Mouse (Mus musculus): ENCODE measurements around the gene Prep. TPM values are rescaled to one million over a fixed set of nuclear protein-coding genes. Genes with fewer than 3 reads are reported as not detected.

Gene Prep
- polyA plus RNA-seq, 1 experiment, result 5.2 TPM

GRCm38 (mm10) chr10:45100473-45100872, 33.5 kb downstream of the Prep start:
- Histone ChIP-seq H3K27me3 (ENCODE audit: control insufficient read depth, insufficient read depth, low read length) (no peaks in the 10 kb centered on the region), H3K27ac (ENCODE audit: insufficient read depth, low read length) (peak overlapping the region; percentile 30; the same call in 1 of the 2 replicates), H3K4me3 (ENCODE audit: extremely low read depth, insufficient read depth, insufficient read length) (no peak overlapping the region), H3K36me3 (ENCODE audit: control insufficient read depth, insufficient read depth, low read length) (peaks cover 15% of the 10 kb centered on the region), H3K4me1 (ENCODE audit: control insufficient read depth, insufficient read depth, insufficient read length) (peaks cover 13% of the 10 kb centered on the region)
- WGBS, result 41% methylated on average over 11 of the region's 11 CpGs
- DNase-seq (ENCODE audit: low read depth in 1 of 2, low spot score in 2 of 2), result no peak
- no peak for TF ChIP-seq POLR2A (IDR thresholded peaks at IDR 0.05; ENCODE audit: low read depth, low read length)
- TF ChIP-seq CTCF (IDR thresholded peaks at IDR 0.05; ENCODE audit: extremely low read depth, insufficient read depth, insufficient read length, insufficient replicate concordance), result no peak

- WGBS, result 25% methylated on average over 11 of the region's 11 CpGs
- no peak for TF ChIP-seq POLR2A (IDR thresholded peaks at IDR 0.05; ENCODE audit: low read depth, low read length)
- TF ChIP-seq CTCF (IDR thresholded peaks at IDR 0.05; ENCODE audit: extremely low read depth, insufficient read depth, insufficient read length, insufficient replicate concordance), result no peak
Observed at GRCm38 (mm10) chr10:45103184-45103583, 36.2 kb downstream of the Prep start.

GRCm38 (mm10) chr10:45104098-45104497, 37.1 kb downstream of the Prep start:
- DNase-seq (ENCODE audit: low read depth in 1 of 2, low spot score in 2 of 2), result peak in 1 of 2 experiments; percentile 17
- Histone ChIP-seq H3K4me1 (ENCODE audit: control insufficient read depth, insufficient read depth, insufficient read length) (peaks cover 23% of the 10 kb centered on the region), H3K4me3 (ENCODE audit: extremely low read depth, insufficient read depth, insufficient read length) (no peak overlapping the region)

More at GRCm38 (mm10) chr10:45103184-45103583, 36.2 kb downstream of the Prep start:
- Histone ChIP-seq H3K36me3 (ENCODE audit: control insufficient read depth, insufficient read depth, low read length) (peaks cover 4% of the 10 kb centered on the region; the same call in 1 of the 2 replicates), H3K27ac (ENCODE audit: insufficient read depth, low read length) (peak overlapping the region; percentile 82), H3K4me3 (ENCODE audit: extremely low read depth, insufficient read depth, insufficient read length) (no peak overlapping the region), H3K4me1 (ENCODE audit: control insufficient read depth, insufficient read depth, insufficient read length) (peaks cover 23% of the 10 kb centered on the region), H3K27me3 (ENCODE audit: control insufficient read depth, insufficient read depth, low read length) (no peaks in the 10 kb centered on the region)
- DNase-seq (ENCODE audit: low read depth in 1 of 2, low spot score in 2 of 2), result peak in 1 of 2 experiments; percentile 23

GRCm38 (mm10) chr10:45104535-45105079, 37.6 kb downstream of the Prep start:
- H3K4me3 ChIP-seq (ENCODE audit: extremely low read depth, insufficient read depth, insufficient read length), result no peak overlapping the region
- DNase-seq (ENCODE audit: low read depth in 1 of 2, low spot score in 2 of 2), result peak in 1 of 2 experiments; percentile 38
- peaks cover 23% of the 10 kb centered on the region for H3K4me1 ChIP-seq (ENCODE audit: control insufficient read depth, insufficient read depth, insufficient read length)
- no peak overlapping the region for H3K27ac ChIP-seq (ENCODE audit: insufficient read depth, low read length)
- TF ChIP-seq CTCF (IDR thresholded peaks at IDR 0.05; ENCODE audit: extremely low read depth, insufficient read depth, insufficient read length, insufficient replicate concordance) (no peak), POLR2A (IDR thresholded peaks at IDR 0.05; ENCODE audit: low read depth, low read length) (no peak)
- no peaks in the 10 kb centered on the region for H3K27me3 ChIP-seq (ENCODE audit: control insufficient read depth, insufficient read depth, low read length)
- WGBS, result 35% methylated on average over 4 of the region's 4 CpGs
- peaks cover 2% of the 10 kb centered on the region; the same call in 1 of the 2 replicates for H3K36me3 ChIP-seq (ENCODE audit: control insufficient read depth, insufficient read depth, low read length)

More at GRCm38 (mm10) chr10:45104098-45104497, 37.1 kb downstream of the Prep start:
- H3K27me3 ChIP-seq (ENCODE audit: control insufficient read depth, insufficient read depth, low read length), result no peaks in the 10 kb centered on the region
- 40% methylated on average over 7 of the region's 7 CpGs for WGBS
- H3K27ac ChIP-seq (ENCODE audit: insufficient read depth, low read length), result peak overlapping the region; percentile 80
- peaks cover 3% of the 10 kb centered on the region; the same call in 1 of the 2 replicates for H3K36me3 ChIP-seq (ENCODE audit: control insufficient read depth, insufficient read depth, low read length)
- no peak for TF ChIP-seq CTCF (IDR thresholded peaks at IDR 0.05; ENCODE audit: extremely low read depth, insufficient read depth, insufficient read length, insufficient replicate concordance)
- no peak for TF ChIP-seq POLR2A (IDR thresholded peaks at IDR 0.05; ENCODE audit: low read depth, low read length)

- peaks cover 2% of the 10 kb centered on the region; the same call in 1 of the 2 replicates for H3K36me3 ChIP-seq (ENCODE audit: control insufficient read depth, insufficient read depth, low read length)
- H3K4me3 ChIP-seq (ENCODE audit: extremely low read depth, insufficient read depth, insufficient read length), result no peak overlapping the region
- H3K4me1 ChIP-seq (ENCODE audit: control insufficient read depth, insufficient read depth, insufficient read length), result peaks cover 11% of the 10 kb centered on the region
- TF ChIP-seq CTCF (IDR thresholded peaks at IDR 0.05; ENCODE audit: extremely low read depth, insufficient read depth, insufficient read length, insufficient replicate concordance) (no peak), POLR2A (IDR thresholded peaks at IDR 0.05; ENCODE audit: low read depth, low read length) (no peak)
- DNase-seq (ENCODE audit: low read depth in 1 of 2, low spot score in 2 of 2), result no peak
- peak overlapping the region; percentile 46 for H3K27ac ChIP-seq (ENCODE audit: insufficient read depth, low read length)
- WGBS, result 46% methylated on average over 4 of the region's 4 CpGs
- H3K27me3 ChIP-seq (ENCODE audit: control insufficient read depth, insufficient read depth, low read length), result no peaks in the 10 kb centered on the region
Observed at GRCm38 (mm10) chr10:45106541-45106940, 39.5 kb downstream of the Prep start.

GRCm38 (mm10) chr10:45107313-45107712, 40.3 kb downstream of the Prep start:
- no peak overlapping the region for H3K4me3 ChIP-seq (ENCODE audit: extremely low read depth, insufficient read depth, insufficient read length)
- TF ChIP-seq CTCF (IDR thresholded peaks at IDR 0.05; ENCODE audit: extremely low read depth, insufficient read depth, insufficient read length, insufficient replicate concordance) (no peak), POLR2A (IDR thresholded peaks at IDR 0.05; ENCODE audit: low read depth, low read length) (no peak)
- no peaks in the 10 kb centered on the region for H3K27me3 ChIP-seq (ENCODE audit: control insufficient read depth, insufficient read depth, low read length)
- peaks cover 2% of the 10 kb centered on the region for H3K36me3 ChIP-seq (ENCODE audit: control insufficient read depth, insufficient read depth, low read length)
- peak overlapping the region; percentile 46; the same call in 1 of the 2 replicates for H3K27ac ChIP-seq (ENCODE audit: insufficient read depth, low read length)
- WGBS, result 22% methylated on average over 2 of the region's 2 CpGs
- peaks cover 10% of the 10 kb centered on the region for H3K4me1 ChIP-seq (ENCODE audit: control insufficient read depth, insufficient read depth, insufficient read length)
- DNase-seq (ENCODE audit: low read depth in 1 of 2, low spot score in 2 of 2), result no peak

GRCm38 (mm10) chr10:45109041-45109440, 42.0 kb downstream of the Prep start:
- Histone ChIP-seq H3K36me3 (ENCODE audit: control insufficient read depth, insufficient read depth, low read length) (peaks cover 3% of the 10 kb centered on the region), H3K4me3 (ENCODE audit: extremely low read depth, insufficient read depth, insufficient read length) (no peak overlapping the region), H3K27me3 (ENCODE audit: control insufficient read depth, insufficient read depth, low read length) (no peaks in the 10 kb centered on the region), H3K4me1 (ENCODE audit: control insufficient read depth, insufficient read depth, insufficient read length) (peaks cover 10% of the 10 kb centered on the region), H3K27ac (ENCODE audit: insufficient read depth, low read length) (no peak overlapping the region)
- WGBS, result 93% methylated on average over 8 of the region's 8 CpGs
- DNase-seq (ENCODE audit: low read depth in 1 of 2, low spot score in 2 of 2), result no peak
- TF ChIP-seq CTCF (IDR thresholded peaks at IDR 0.05; ENCODE audit: extremely low read depth, insufficient read depth, insufficient read length, insufficient replicate concordance), result no peak
- TF ChIP-seq POLR2A (IDR thresholded peaks at IDR 0.05; ENCODE audit: low read depth, low read length), result no peak

Measured in spleen, adult 2 months (tissue).